Mouse (Mus musculus) liver, embryonic 11.5 days (tissue): ENCODE measurements around the gene Krtap28-10. TPM values are rescaled to one million over a fixed set of nuclear protein-coding genes. Genes with fewer than 3 reads are reported as not detected.
A peak's percentile ranks its signal among the peaks of the same experiment; 100 is the strongest.

Experiments
- ATAC-seq: fragments of 200-750 bp; cut with Nextera tagmentation; replicated peaks from 2 replicates; pipeline ENCODE4 v1.8.0; 2017; ENCODE audit warnings: moderate number of reproducible peaks, mild to moderate bottlenecking, moderate TSS enrichment, moderate library complexity; ENCODE audit not compliant: low FRiP score
- DNase-seq: peaks from one replicate; pipeline ENCODE4 v3.0.0-alpha.2; 2017; ENCODE audit warnings: low spot score
- H3K27ac ChIP-seq: fragments of 300-500 bp; sonication (generic); 2 replicates; pipeline ENCODE4 v1.5.1; 2014; ENCODE audit warnings: mild to moderate bottlenecking, low read depth, low read length, control low read depth
- H3K27me3 ChIP-seq: fragments of 300-500 bp; sonication (generic); replicated peaks from 2 replicates; pipeline ENCODE4 v1.6.1; 2014; ENCODE audit warnings: low read length, mixed read lengths; ENCODE audit not compliant: control insufficient read depth, insufficient read depth
- H3K36me3 ChIP-seq: fragments of 300-500 bp; sonication (generic); 2 replicates; pipeline ENCODE4 v1.6.1; 2014; ENCODE audit warnings: mild to moderate bottlenecking, low read length, moderate library complexity, mixed read lengths; ENCODE audit not compliant: control insufficient read depth, insufficient read depth
- H3K4me1 ChIP-seq: fragments of 300-500 bp; sonication (generic); replicated peaks from 2 replicates; pipeline ENCODE4 v1.6.1; 2014; ENCODE audit warnings: low read length, mixed read lengths; ENCODE audit not compliant: control insufficient read depth, insufficient read depth
- H3K4me2 ChIP-seq: fragments of 300-500 bp; sonication (generic); 2 replicates; pipeline ENCODE4 v1.6.1; 2014; ENCODE audit warnings: mild to moderate bottlenecking, control low read depth, moderate library complexity
- H3K4me3 ChIP-seq: fragments of 300-500 bp; sonication (generic); 2 replicates; pipeline ENCODE4 v1.5.1; 2014; ENCODE audit warnings: low read depth, low read length, control low read depth
- H3K9ac ChIP-seq: fragments of 300-500 bp; sonication (generic); 2 replicates; pipeline ENCODE4 v1.6.1; 2014; ENCODE audit warnings: low read depth, low read length, control low read depth
- H3K9me3 ChIP-seq: fragments of 300-500 bp; sonication (generic); 2 replicates; pipeline ENCODE4 v1.6.1; 2016; ENCODE audit warnings: low read length, inconsistent platforms, mixed read lengths; ENCODE audit not compliant: control insufficient read depth
- WGBS: fragments of 180-500 bp; shearing (Covaris S2); extraction: QIAGEN DNeasy Blood & Tissue Kit; methylation state at CpG from one replicate; pipeline ENCODE4 v1.1.7; 2014; 5-methylcytosine and 5-hydroxymethylcytosine counted together
- polyA plus RNA-seq: library from polyadenylated mRNA; unstranded; fragments of >200 nt; fragmentation: Nextera tagmentation; extraction: Ambion mirVana; gene quantifications from 2 replicates; pipeline ENCODE4 v1.2.1, GENCODE M21; 2014

Gene Krtap28-10
- polyA plus RNA-seq, 1 experiment from 2014 or later, result not detected

DNA sequence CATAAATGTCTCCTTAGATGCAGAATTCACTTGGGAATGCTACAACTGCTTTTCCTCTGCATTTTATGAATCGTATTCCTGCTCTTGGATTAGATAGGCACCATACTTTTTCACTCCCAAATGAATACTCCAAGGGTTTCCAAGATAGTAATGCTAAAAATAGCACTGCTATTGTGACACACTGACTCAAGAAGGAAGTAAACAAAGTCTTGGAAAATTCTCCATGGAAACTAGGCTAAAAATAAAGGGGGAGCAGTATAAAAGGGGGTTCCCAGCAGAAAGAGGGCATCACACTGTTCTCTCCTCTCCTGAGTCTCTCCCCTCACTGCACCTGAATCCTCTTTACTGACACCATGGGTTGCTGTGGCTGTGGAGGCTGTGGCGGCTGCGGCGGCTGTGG lies 18.4 kb upstream of the Krtap28-10 start, which contains the start of gene Krtap28-13:
Gene Krtap28-13 (plus strand): TSS at position 288 of the 400 bp plus-strand sequence.
- H3K27ac ChIP-seq, result no peak within 1 kb of the TSS
- no peak within 1 kb of the TSS for H3K9ac ChIP-seq
- H3K9me3 ChIP-seq, result no peaks in the 10 kb centered on the region
- no peaks in the 10 kb centered on the region for H3K4me1 ChIP-seq
- no peak within 1 kb of the TSS for H3K4me2 ChIP-seq
- ATAC-seq (no peak), DNase-seq (no peak)
- H3K27me3 ChIP-seq, result no peaks in the 10 kb centered on the region
- no peaks in the 10 kb centered on the region for H3K36me3 ChIP-seq
- H3K4me3 ChIP-seq, result no peak within 1 kb of the TSS
- 85% methylated on average over 4 of the region's 4 CpGs for WGBS

DNA sequence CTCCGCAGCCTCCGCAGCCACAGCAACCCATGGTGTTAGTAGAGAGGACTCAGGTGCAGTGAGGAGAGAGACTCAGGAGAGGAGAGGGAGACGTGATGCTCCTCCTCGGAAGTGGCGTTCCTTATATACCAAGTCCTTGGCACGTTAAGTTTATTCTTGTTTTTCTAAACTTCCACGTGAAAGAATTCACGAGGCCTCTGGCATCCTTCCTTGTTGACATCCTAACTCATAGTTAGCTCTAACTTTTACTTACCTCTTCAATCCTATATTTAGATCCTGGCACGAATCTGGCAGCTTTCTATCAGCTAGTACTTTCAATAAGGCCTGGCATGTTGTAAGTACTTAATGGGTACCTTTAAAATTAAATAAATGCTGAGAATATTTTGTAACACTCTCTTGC lies 17.0 kb upstream of the Krtap28-10 start, which contains the start of gene A030005K14Rik:
Gene A030005K14Rik (minus strand): TSS at position 101 of the 400 bp plus-strand sequence.
- WGBS, result 81% methylated on average over 9 of the region's 9 CpGs
- Histone ChIP-seq H3K9me3 (no peaks in the 10 kb centered on the region), H3K4me1 (no peaks in the 10 kb centered on the region), H3K36me3 (no peaks in the 10 kb centered on the region), H3K27ac (no peak within 1 kb of the TSS), H3K27me3 (no peaks in the 10 kb centered on the region), H3K4me2 (no peak within 1 kb of the TSS), H3K4me3 (no peak within 1 kb of the TSS), H3K9ac (no peak within 1 kb of the TSS)
- no peak for DNase-seq
- no peak for ATAC-seq

DNA sequence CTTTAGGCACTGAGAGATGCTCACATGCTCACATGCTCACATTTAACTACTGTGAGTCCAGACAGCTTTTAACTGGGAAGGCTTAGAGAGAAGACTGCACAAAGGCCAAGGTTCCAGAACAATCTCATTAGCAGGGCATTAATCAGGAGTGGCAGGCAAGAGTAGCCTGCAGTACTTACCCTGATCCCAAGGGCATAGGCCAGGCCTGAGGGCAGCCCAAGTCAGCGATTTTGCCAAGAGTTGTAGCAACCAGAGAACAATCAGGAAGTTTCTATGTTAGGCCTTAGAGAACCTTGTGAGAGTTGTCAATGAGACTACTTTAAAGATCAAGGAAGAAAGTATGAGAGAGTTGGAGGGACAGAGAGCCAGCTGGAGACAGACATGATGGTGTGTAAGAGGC lies 16.2 kb upstream of the Krtap28-10 start:
- Histone ChIP-seq H3K27ac (no peak overlapping the region), H3K36me3 (no peaks in the 10 kb centered on the region), H3K4me1 (no peaks in the 10 kb centered on the region), H3K4me2 (no peak overlapping the region), H3K9me3 (no peaks in the 10 kb centered on the region), H3K27me3 (no peaks in the 10 kb centered on the region), H3K4me3 (no peak overlapping the region), H3K9ac (no peak overlapping the region)
- 43% methylated on average over 1 of the region's 1 CpGs for WGBS
- ATAC-seq, result no peak
- no peak for DNase-seq

DNA sequence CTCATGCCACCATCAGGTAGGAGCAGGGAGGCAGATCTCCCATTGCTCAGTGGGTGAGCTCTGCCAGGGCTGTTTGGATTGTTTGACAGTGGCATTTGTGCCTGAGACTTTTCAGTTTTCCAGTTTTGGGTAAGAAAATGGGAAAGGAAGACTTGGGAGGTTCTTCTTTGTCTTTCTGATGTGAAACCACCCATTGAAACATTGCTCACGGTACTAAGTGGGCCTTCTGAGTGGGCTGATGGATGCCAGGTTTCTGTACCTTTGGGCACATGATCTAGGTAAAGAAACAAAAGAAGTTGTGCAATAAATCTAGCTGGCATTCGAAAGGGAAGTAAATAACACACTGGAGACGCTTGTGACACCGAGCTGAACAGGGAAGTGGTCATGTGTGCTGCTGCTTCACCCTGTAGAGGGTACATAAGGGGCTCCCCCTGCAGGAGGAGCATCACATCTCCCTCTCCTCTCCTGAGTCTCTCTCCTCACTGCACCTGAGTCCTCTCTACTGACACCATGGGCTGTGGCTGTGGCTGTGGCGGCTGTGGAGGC lies 2.7 kb upstream of the Krtap28-10 start, which contains the start of gene Gm47969:
Gene Gm47969 (plus strand): TSS at position 51 of the 546 bp plus-strand sequence.
- Histone ChIP-seq H3K4me2 (no peak within 1 kb of the TSS), H3K4me1 (no peaks in the 10 kb centered on the region), H3K27ac (no peak within 1 kb of the TSS), H3K4me3 (no peak within 1 kb of the TSS), H3K9me3 (no peaks in the 10 kb centered on the region), H3K27me3 (no peaks in the 10 kb centered on the region), H3K9ac (no peak within 1 kb of the TSS), H3K36me3 (no peaks in the 10 kb centered on the region)
- DNase-seq, result no peak
- WGBS, result 58% methylated on average over 5 of the region's 5 CpGs
- ATAC-seq, result no peak

DNA sequence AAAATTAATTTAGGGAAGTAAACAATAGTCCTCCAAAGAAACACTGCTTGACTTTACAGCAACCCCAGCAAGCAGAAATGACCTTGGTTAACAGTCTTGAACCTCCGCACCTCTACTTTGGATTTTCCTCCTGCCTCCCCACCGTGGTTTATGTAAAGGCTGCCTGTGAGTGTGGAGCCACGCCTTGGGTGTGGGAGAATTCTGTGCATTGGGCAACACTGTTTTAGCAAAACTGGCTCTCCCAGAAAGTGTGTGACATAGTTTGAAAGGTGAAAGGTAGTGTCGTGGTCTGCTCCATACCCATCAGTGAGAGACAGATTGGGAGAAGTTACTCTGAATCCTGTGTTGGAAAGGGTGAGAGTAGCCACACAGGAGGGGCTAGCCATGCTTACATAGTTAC lies 3.2 kb downstream of the Krtap28-10 start:
- DNase-seq, result no peak
- 65% methylated on average over 4 of the region's 4 CpGs for WGBS

DNA sequence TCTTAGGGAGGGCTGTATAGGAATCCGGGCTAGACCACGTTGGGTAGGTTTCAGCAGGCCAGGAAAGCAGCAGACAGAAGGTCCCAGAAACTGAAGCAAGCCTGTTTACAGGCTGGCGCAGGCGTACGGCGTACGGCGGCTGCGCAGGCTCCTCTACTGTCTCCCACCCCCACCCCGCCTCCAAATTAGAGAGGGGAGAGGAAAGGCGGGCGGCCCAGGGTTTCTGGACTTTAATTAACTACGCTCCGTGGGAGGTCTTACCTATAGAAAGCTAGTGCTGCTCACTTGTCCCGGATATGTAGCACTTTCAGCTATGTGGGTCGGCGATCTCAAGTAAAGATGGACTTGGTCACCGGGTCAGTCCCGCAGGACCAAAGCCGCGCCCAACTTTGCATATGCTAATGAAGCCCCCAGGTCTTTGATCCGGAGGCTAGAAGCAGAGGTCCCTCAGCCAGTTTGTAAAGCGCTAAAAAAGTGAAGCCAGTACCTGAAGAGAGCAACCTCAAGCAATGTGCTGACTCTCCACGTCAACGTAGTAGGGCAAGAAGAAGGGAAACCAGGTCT lies 4.1 kb downstream of the Krtap28-10 start, which contains the start of gene Slc19a3:
Gene Slc19a3 (minus strand): TSS at position 340 of the 564 bp plus-strand sequence.
- Histone ChIP-seq H3K36me3 (no peaks in the 10 kb centered on the region), H3K27ac (no peak within 1 kb of the TSS), H3K9ac (peak within 1 kb of the TSS; percentile 7; the same call in 1 of the 2 replicates), H3K4me3 (peak within 1 kb of the TSS; percentile 55), H3K9me3 (no peaks in the 10 kb centered on the region), H3K4me1 (no peaks in the 10 kb centered on the region), H3K27me3 (no peaks in the 10 kb centered on the region), H3K4me2 (peak within 1 kb of the TSS; percentile 79)
- WGBS, result 3% methylated on average over 25 of the region's 25 CpGs
- peak; percentile 38 for DNase-seq
- ATAC-seq, result peak; percentile 72

More for the DNA sequence above, 3.2 kb downstream of the Krtap28-10 start:
- Histone ChIP-seq H3K9ac (no peak overlapping the region), H3K36me3 (no peaks in the 10 kb centered on the region), H3K27ac (no peak overlapping the region), H3K4me3 (no peak overlapping the region), H3K9me3 (no peaks in the 10 kb centered on the region), H3K27me3 (no peaks in the 10 kb centered on the region), H3K4me1 (no peaks in the 10 kb centered on the region), H3K4me2 (no peak overlapping the region)
- ATAC-seq, result no peak

DNA sequence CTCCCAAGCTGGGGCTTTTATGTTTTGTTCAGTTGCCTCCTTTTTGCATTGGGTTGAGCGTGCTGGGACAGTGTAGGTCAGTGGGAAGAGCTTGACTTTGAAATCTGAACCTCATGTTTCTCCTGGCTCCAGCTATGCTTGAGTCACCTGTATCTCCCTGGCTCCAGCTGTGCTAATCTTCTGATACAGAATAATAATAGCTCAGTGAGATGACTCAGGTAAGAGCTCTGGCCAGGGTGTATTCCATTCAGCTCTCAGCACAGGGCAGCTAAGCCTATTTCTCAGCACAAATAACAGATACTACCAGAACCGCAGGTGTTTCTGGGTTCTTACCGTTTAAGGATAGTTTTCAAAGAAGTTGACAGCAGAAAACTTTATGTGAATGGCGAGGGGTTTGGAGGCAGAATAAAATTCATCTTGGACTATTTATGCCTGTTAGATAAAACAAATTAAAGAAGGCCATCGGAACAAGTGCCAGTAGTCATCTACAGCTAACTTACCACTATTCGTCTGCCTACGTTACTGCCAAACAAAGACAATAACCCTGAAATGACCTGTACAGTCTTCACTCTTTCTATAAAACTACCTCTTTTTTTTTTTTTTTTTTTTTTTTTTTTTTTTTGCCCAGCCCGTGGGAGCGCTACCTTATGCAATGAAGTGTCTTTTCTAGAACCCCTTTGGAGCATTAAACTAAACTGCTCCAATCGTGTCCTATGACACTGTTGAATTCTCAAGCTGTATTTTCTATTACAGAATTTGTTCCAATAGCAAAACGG lies 5.2 kb downstream of the Krtap28-10 start:
- WGBS, result 73% methylated on average over 11 of the region's 11 CpGs
- H3K36me3 ChIP-seq, result no peaks in the 10 kb centered on the region
- no peak for ATAC-seq
- no peak overlapping the region for H3K4me2 ChIP-seq
- no peak overlapping the region for H3K4me3 ChIP-seq
- H3K9ac ChIP-seq, result no peak overlapping the region
- no peak overlapping the region for H3K27ac ChIP-seq
- no peak for DNase-seq
- no peaks in the 10 kb centered on the region for H3K4me1 ChIP-seq
- H3K9me3 ChIP-seq, result no peaks in the 10 kb centered on the region
- H3K27me3 ChIP-seq, result no peaks in the 10 kb centered on the region

DNA sequence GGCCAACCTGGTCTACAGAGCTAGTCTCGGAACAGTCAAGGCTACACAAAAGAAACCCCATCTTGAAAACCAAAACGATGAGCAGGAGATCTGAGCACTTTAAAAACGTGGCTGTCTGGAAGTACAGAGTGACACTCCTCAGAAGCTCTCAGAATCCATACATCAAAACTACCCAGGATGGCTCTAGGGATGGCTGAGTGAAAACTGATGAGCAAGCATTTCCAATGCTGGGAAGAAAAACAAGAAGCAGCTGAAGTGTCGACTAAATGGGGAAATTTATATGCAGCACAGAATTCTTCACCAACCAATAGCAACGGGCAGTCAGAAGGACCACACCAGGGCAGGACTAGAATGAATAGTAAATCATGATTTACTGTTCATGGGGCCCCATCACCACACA lies 7.8 kb downstream of the Krtap28-10 start:
- ATAC-seq (no peak), DNase-seq (no peak)
- H3K9ac ChIP-seq, result no peak overlapping the region
- no peak overlapping the region for H3K27ac ChIP-seq
- no peaks in the 10 kb centered on the region for H3K4me1 ChIP-seq
- H3K9me3 ChIP-seq, result no peaks in the 10 kb centered on the region
- WGBS, result 58% methylated on average over 5 of the region's 5 CpGs
- H3K4me2 ChIP-seq, result no peak overlapping the region
- no peaks in the 10 kb centered on the region for H3K36me3 ChIP-seq
- no peaks in the 10 kb centered on the region for H3K27me3 ChIP-seq
- no peak overlapping the region for H3K4me3 ChIP-seq
